Mouse (Mus musculus) thymus, adult 2 months (tissue): ENCODE measurements around the gene Sdad1. TPM values are rescaled to one million over a fixed set of nuclear protein-coding genes. Genes with fewer than 3 reads are reported as not detected.
A peak's percentile ranks its signal among the peaks of the same experiment; 100 is the strongest.

Experiments
- DNase-seq: peaks from one replicate; pipeline ENCODE4 v3.0.0; 2021
- H3K27ac ChIP-seq: fragments of 200-500 bp; 2 replicates; pipeline ENCODE4 v1.5.1; 2012; ENCODE audit warnings: low read length, control low read depth; ENCODE audit not compliant: control insufficient read depth, insufficient read depth
- H3K27me3 ChIP-seq: fragments of 200-500 bp; 2 replicates; pipeline ENCODE4 v1.6.1; 2012; ENCODE audit warnings: mild to moderate bottlenecking, low read length, moderate library complexity, mixed read lengths; ENCODE audit not compliant: control insufficient read depth, insufficient read depth
- H3K36me3 ChIP-seq: fragments of 200-500 bp; 2 replicates; pipeline ENCODE4 v1.6.1; 2012; ENCODE audit warnings: mild to moderate bottlenecking, low read length, moderate library complexity; ENCODE audit not compliant: control insufficient read depth, insufficient read depth
- H3K4me1 ChIP-seq: fragments of 200-500 bp; replicated peaks from 2 replicates; pipeline ENCODE4 v1.6.1; 2012; ENCODE audit warnings: low read length; ENCODE audit not compliant: control insufficient read depth, insufficient read depth
- H3K4me3 ChIP-seq: fragments of 200-500 bp; 2 replicates; pipeline ENCODE4 v1.5.1; 2012; ENCODE audit warnings: mild to moderate bottlenecking, low read length, control low read depth, moderate library complexity; ENCODE audit not compliant: control insufficient read depth, insufficient read depth
- CTCF ChIP-seq: fragments of 200-500 bp; IDR thresholded peaks from 2 replicates; pipeline ENCODE4 v1.5.1; 2012; ENCODE audit warnings: mild to moderate bottlenecking, control low read depth, low read length, moderate library complexity, borderline replicate concordance; ENCODE audit not compliant: control insufficient read depth, poor library complexity, insufficient read depth; ENCODE audit errors: extremely low read depth
- POLR2A ChIP-seq: fragments of 200-500 bp; IDR thresholded peaks from 2 replicates; pipeline ENCODE4 v1.6.1; 2012; ENCODE audit warnings: mild to moderate bottlenecking, low read length, control low read depth, moderate library complexity; ENCODE audit not compliant: control insufficient read depth, poor library complexity, insufficient read depth; ENCODE audit errors: extremely low read depth
- WGBS: fragments of 180-500 bp; shearing (Covaris S2); methylation state at CpG from one replicate; pipeline ENCODE4 v1.1.7; 2018; 5-methylcytosine and 5-hydroxymethylcytosine counted together
- polyA plus RNA-seq: library from polyadenylated mRNA; depleted of rRNA; stranded (reverse); fragments of >200 nt; gene quantifications from 2 replicates; pipeline ENCODE4 v1.2.3, GENCODE M21; 2012; rRNA removed

Gene Sdad1
- polyA plus RNA-seq, 1 experiment: 18.1 TPM

DNA sequence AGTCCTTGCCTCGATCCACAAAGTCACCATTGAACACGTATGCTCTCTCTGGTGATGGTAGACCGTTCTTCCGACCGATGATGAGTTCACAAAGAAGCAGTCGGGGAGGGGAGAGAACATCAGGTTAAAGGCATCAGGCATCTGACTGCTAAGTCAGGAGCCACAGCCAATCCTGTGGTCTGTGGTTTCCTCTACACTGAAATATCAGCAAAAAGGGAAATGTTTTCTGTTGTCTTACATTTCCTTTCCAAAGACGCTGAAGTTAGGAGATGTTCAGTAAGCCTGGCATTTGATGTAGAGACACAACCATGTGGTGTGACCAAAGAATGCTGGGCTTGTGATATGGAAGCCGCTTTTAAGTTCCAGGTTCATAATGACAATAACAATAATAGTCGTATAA, 64.8 kb downstream of the Sdad1 start:
- H3K27ac ChIP-seq: no peak overlapping the region
- no peaks in the 10 kb centered on the region for H3K36me3 ChIP-seq
- DNase-seq: peak; percentile 64
- 0 out of 2 replicates have a peak, but pooled peaks cover 7% of the 10 kb centered on the region for H3K4me1 ChIP-seq
- TF ChIP-seq CTCF: no peak
- TF ChIP-seq POLR2A: no peak
- H3K27me3 ChIP-seq: no peaks in the 10 kb centered on the region
- 10% methylated on average over 9 of the region's 9 CpGs for WGBS
- no peak overlapping the region for H3K4me3 ChIP-seq

DNA sequence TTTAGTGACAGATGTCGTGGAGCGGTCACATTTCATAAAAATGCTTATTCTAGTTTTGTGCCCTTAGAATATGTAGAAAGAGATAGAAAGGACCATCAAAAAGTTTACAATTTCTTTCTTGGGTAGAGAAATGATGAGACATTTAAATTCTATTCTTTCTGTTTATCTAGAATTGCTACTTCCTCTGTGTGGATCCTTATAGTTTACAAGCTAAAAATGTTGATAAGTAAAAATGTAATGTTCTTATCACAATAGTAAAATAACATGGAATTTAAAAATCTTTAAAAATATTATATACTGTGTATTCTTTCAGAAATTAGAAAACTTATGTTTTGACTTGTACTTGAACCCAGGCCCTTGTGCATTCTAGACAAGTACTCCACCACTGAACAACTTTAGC, 65.4 kb downstream of the Sdad1 start:
- no peaks in the 10 kb centered on the region for H3K36me3 ChIP-seq
- H3K27ac ChIP-seq: no peak overlapping the region
- no peak for DNase-seq
- H3K27me3 ChIP-seq: no peaks in the 10 kb centered on the region
- TF ChIP-seq CTCF (no peak), POLR2A (no peak)
- peaks cover 7% of the 10 kb centered on the region; the same call in 1 of the 2 replicates for H3K4me1 ChIP-seq
- no peak overlapping the region for H3K4me3 ChIP-seq
- 88% methylated on average over 2 of the region's 2 CpGs for WGBS

DNA sequence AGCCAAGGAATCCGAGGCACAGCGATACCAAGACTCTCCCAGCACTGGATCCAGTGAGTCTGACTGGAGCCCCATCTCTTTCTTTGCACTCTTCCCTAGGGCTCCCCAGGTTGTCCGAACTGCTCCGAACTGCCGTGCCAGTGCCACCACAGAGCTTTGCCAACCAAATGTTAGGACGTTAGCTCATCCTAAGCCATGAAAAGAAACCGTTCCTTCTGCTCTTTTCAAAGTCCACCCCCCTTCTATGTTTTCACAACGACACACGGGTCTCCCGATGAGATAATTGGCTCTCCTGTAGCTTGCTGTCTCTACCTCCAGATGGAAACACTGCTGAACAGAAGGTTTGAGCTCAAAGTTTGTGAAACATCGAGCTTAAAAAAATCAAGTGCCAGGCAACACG, 69.5 kb downstream of the Sdad1 start:
- H3K4me1 ChIP-seq: peaks cover 11% of the 10 kb centered on the region
- TF ChIP-seq POLR2A (no peak), CTCF (no peak)
- no peak overlapping the region for H3K27ac ChIP-seq
- 97% methylated on average over 12 of the region's 12 CpGs for WGBS
- H3K4me3 ChIP-seq: no peak overlapping the region
- no peaks in the 10 kb centered on the region for H3K27me3 ChIP-seq
- no peaks in the 10 kb centered on the region for H3K36me3 ChIP-seq
- no peak for DNase-seq

DNA sequence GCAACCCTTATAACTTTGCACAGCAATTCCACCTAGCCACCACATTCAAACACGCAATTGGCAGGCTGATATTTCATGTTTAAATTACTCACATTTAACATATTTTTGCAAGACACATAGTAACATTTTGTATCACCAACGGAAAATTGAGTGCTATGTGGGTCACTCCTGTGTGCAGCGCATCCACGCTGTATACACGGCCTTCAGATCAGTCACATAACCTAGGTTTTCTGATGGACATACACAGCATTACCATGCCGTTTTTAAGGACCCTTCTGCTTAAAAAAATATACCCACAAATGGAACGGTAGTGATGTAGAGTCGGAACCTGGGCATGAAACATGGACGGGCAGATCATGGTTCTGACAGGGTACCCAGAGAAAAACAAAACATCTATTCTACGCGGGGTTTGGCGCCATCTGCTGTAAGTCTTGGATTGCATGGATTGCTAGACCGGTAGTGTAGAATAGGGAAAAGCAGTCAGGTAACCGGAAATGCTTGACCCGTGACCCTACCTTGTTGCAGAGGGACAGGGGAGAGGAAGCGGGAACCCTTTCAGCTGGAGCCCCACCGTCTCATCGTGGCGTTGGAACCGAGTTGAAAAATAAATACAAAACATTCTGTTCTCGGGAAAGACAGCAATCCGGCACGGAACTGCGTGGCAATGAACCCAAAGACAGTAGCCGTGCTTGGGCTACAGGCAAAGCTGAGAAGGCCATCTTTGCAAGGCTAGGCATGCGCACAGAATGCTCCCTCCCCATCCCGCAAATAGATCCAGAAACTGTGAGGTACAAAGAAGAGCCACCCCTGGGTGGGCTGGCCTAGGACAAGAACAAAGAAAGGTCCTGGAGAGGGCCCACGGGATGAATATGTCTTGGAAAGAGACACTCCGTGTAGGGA, 70.7 kb downstream of the Sdad1 start:
- TF ChIP-seq CTCF: 0 out of 2 replicates have a peak, but pooled peaks have one; percentile 9
- no peak for TF ChIP-seq POLR2A
- peak; percentile 60 for DNase-seq
- Histone ChIP-seq H3K4me1 (peaks cover 14% of the 10 kb centered on the region), H3K4me3 (no peak overlapping the region), H3K27me3 (no peaks in the 10 kb centered on the region), H3K36me3 (no peaks in the 10 kb centered on the region), H3K27ac (no peak overlapping the region)
- 45% methylated on average over 29 of the region's 29 CpGs for WGBS

DNA sequence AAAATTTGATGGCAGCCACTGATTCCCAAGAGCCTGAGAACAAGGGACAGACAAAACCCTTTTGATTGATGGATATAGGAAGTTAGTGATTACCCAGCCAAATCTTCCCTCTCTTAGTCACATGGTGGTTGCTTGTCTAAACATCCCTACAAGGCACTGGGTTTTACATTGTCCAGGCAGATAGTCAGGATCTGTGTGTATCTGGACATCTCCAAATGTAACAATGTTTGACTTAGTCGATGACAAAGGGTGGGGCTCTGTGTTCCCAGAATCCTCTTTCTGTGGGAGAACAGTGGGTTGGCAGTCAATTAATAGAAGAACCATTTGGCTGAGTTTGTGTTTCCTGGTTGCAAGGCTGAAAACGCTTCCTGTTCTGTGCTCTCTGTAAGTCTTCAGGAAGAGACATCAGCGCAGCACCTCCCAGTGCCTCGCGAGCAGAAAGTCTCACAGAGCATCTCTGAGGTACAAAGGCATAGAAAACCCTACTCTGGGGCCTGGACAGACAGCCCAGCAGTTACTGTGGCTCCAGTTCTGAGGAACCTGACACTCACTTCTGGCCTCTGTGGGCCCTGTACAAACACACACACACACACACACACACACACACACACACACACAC, 75.2 kb downstream of the Sdad1 start:
- DNase-seq: no peak
- H3K36me3 ChIP-seq: no peaks in the 10 kb centered on the region
- peak overlapping the region; percentile 27; the same call in 1 of the 2 replicates for H3K27ac ChIP-seq
- WGBS: 4% methylated on average over 5 of the region's 5 CpGs
- no peak overlapping the region for H3K4me3 ChIP-seq
- peaks cover 14% of the 10 kb centered on the region for H3K4me1 ChIP-seq
- TF ChIP-seq POLR2A (no peak), CTCF (no peak)
- H3K27me3 ChIP-seq: no peaks in the 10 kb centered on the region

Other genes starting within 250 kb of the Sdad1 start
- gene G3bp2, start 226.8 kb downstream of the Sdad1 start, polyA plus RNA-seq: 26.9 and 28.3 TPM in 2 replicates
- 25.4 and 32.3 TPM in 2 replicates for gene Uso1, start 172.5 kb downstream of the Sdad1 start, polyA plus RNA-seq
- 0.45 TPM in 1 of 2 replicates, not detected in the other for gene U90926, start 95.1 kb downstream of the Sdad1 start, polyA plus RNA-seq
- gene Ppef2, start 54.2 kb downstream of the Sdad1 start, polyA plus RNA-seq: 1.3 and 1.7 TPM in 2 replicates
- 36.0 and 50.7 TPM in 2 replicates for gene Naaa, start 32.3 kb downstream of the Sdad1 start, polyA plus RNA-seq
- gene Cxcl9, start 17.6 kb upstream of the Sdad1 start, polyA plus RNA-seq: 24.5 and 41.8 TPM in 2 replicates
- gene Art3, start 21.3 kb upstream of the Sdad1 start, polyA plus RNA-seq: 4.5 and 12.7 TPM in 2 replicates
- 93.6 and 97.3 TPM in 2 replicates for gene Cxcl10, start 38.4 kb upstream of the Sdad1 start, polyA plus RNA-seq
- 26.9 and 34.6 TPM in 2 replicates for gene Nup54, start 124.7 kb upstream of the Sdad1 start, polyA plus RNA-seq
- 40.2 and 40.9 TPM in 2 replicates for gene Scarb2, start 196.4 kb upstream of the Sdad1 start, polyA plus RNA-seq
- not detected in 2 replicates for gene Fam47e, start 244.6 kb upstream of the Sdad1 start, polyA plus RNA-seq